Mouse (Mus musculus): ENCODE measurements at regions not wholly inside any gene's neighbourhood (a gene's known extent, or its start where the extent isn't known, plus 50 kb on each side); places are given as distances from the start of the nearest gene placed in this dataset.

- TF ChIP-seq JUND (conservative IDR thresholded peaks at IDR 0.05; ENCODE audit: low read depth, low read length) (no peak), UBTF (IDR thresholded peaks at IDR 0.05; ENCODE audit: low read depth, low read length) (no peak), POLR2A (IDR thresholded peaks at IDR 0.05; ENCODE audit: low read depth, low read length) (no peak), MAX (IDR thresholded peaks at IDR 0.05; ENCODE audit: low read length) (no peak), TBP (conservative IDR thresholded peaks at IDR 0.05; ENCODE audit: low read depth, low read length) (no peak), ELF1 (IDR thresholded peaks at IDR 0.05; ENCODE audit: low read depth, low read length) (no peak), EP300 (IDR thresholded peaks at IDR 0.05; ENCODE audit: low read length) (no peak)
These were observed 118.6 kb upstream of the Tut7 start for GRCm38 (mm10) chr13:59941519-59941918.

All from CH12.LX (cell line).